Mouse (Mus musculus) limb, embryonic 15.5 days (tissue): ENCODE data around the gene Myo1d. TPM values are rescaled to one million over a fixed set of nuclear protein-coding genes. Genes with fewer than 3 reads are reported as not detected.

Experiments
- ATAC-seq: fragments of 200-750 bp; cut with Nextera tagmentation; 2 replicates; pipeline ENCODE4 v1.8.0; 2017; ENCODE audit warnings: low read depth, moderate TSS enrichment; ENCODE audit not compliant: insufficient number of reproducible peaks, low FRiP score, low TSS enrichment
- H3K27ac ChIP-seq: fragments of 300-500 bp; sonication (generic); 2 replicates; pipeline ENCODE4 v1.5.1; 2015; ENCODE audit warnings: moderate library complexity, mild to moderate bottlenecking, inconsistent platforms
- H3K27me3 ChIP-seq: fragments of 300-500 bp; sonication (generic); 2 replicates; pipeline ENCODE4 v1.6.1; 2015; ENCODE audit warnings: inconsistent platforms
- H3K36me3 ChIP-seq: fragments of 300-500 bp; sonication (generic); 2 replicates; pipeline ENCODE4 v1.6.1; 2015; ENCODE audit warnings: inconsistent platforms
- H3K4me1 ChIP-seq: fragments of 300-500 bp; sonication (generic); 2 replicates; pipeline ENCODE4 v1.6.1; 2015; ENCODE audit warnings: inconsistent platforms
- H3K4me2 ChIP-seq: fragments of 300-500 bp; sonication (generic); 2 replicates; pipeline ENCODE4 v1.6.1; 2015; ENCODE audit warnings: mild to moderate bottlenecking, inconsistent platforms
- H3K4me3 ChIP-seq: fragments of 300-500 bp; sonication (generic); 2 replicates; pipeline ENCODE4 v1.5.1; 2015; ENCODE audit warnings: mild to moderate bottlenecking, inconsistent platforms
- H3K9ac ChIP-seq: fragments of 300-500 bp; sonication (generic); 2 replicates; pipeline ENCODE4 v1.6.1; 2015; ENCODE audit warnings: inconsistent platforms
- H3K9me3 ChIP-seq: fragments of 300-500 bp; sonication (generic); 2 replicates; pipeline ENCODE4 v1.6.1; 2016; ENCODE audit warnings: inconsistent platforms
- WGBS: fragments of 180-500 bp; shearing (Covaris S2); methylation state at CpG from one replicate; pipeline ENCODE4 v1.1.7; 2015; 5-methylcytosine and 5-hydroxymethylcytosine counted together
- polyA plus RNA-seq: library from polyadenylated mRNA; unstranded; fragments of >200 nt; fragmentation: Nextera tagmentation; extraction: Ambion mirVana; gene quantifications from 2 replicates; pipeline ENCODE4 v1.2.1, GENCODE M21; 2015

Gene Myo1d
- polyA plus RNA-seq, 1 experiment from 2014 or later: 10.3 TPM

GRCm38 (mm10) chr11:80778157-80778556 is 1.7 kb downstream of the Myo1d start:
- Histone ChIP-seq H3K9ac (no peak overlapping the region), H3K4me2 (no peak overlapping the region), H3K9me3 (no peaks in the 10 kb centered on the region), H3K27me3 (no peaks in the 10 kb centered on the region), H3K36me3 (no peaks in the 10 kb centered on the region), H3K4me3 (no peak overlapping the region), H3K27ac (no peak overlapping the region), H3K4me1 (peaks cover 13% of the 10 kb centered on the region)
- WGBS: 62% methylated on average over 6 of the region's 6 CpGs
- no peak for ATAC-seq

- peaks cover 13% of the 10 kb centered on the region for H3K4me1 ChIP-seq
- no peak overlapping the region for H3K9ac ChIP-seq
- no peak for ATAC-seq
Measured at GRCm38 (mm10) chr11:80777708-80778107, 2.1 kb downstream of the Myo1d start.

DNA sequence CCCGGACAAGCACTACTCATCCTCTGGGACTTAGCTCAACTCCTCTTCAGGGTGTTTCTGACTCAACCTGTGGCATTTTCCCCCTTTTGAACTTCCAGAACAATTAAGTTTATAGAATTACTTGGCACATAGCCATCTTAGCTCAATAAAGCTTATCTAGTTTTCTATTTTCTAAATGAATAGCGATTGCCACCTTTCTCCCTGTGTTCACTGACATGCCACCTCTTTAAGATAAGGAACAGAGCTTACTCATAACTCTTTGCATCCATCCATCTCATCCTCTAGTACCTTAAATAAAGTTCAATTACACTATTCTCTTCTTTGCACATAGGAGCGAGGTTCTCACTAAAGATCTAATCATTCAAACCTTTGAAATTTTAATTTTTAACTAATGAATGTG is 4.3 kb downstream of the Myo1d start:
- Histone ChIP-seq H3K4me3 (no peak overlapping the region), H3K27ac (no peak overlapping the region), H3K9me3 (no peaks in the 10 kb centered on the region), H3K4me2 (no peak overlapping the region), H3K4me1 (peaks cover 13% of the 10 kb centered on the region), H3K9ac (no peak overlapping the region), H3K36me3 (no peaks in the 10 kb centered on the region), H3K27me3 (no peaks in the 10 kb centered on the region)
- no peak for ATAC-seq
- 72% methylated on average over 3 of the region's 3 CpGs for WGBS

More at GRCm38 (mm10) chr11:80777708-80778107, 2.1 kb downstream of the Myo1d start:
- H3K27ac ChIP-seq: no peak overlapping the region
- no peak overlapping the region for H3K4me3 ChIP-seq
- no peaks in the 10 kb centered on the region for H3K27me3 ChIP-seq
- 76% methylated on average over 2 of the region's 2 CpGs for WGBS
- H3K36me3 ChIP-seq: no peaks in the 10 kb centered on the region
- no peaks in the 10 kb centered on the region for H3K9me3 ChIP-seq
- H3K4me2 ChIP-seq: no peak overlapping the region

DNA sequence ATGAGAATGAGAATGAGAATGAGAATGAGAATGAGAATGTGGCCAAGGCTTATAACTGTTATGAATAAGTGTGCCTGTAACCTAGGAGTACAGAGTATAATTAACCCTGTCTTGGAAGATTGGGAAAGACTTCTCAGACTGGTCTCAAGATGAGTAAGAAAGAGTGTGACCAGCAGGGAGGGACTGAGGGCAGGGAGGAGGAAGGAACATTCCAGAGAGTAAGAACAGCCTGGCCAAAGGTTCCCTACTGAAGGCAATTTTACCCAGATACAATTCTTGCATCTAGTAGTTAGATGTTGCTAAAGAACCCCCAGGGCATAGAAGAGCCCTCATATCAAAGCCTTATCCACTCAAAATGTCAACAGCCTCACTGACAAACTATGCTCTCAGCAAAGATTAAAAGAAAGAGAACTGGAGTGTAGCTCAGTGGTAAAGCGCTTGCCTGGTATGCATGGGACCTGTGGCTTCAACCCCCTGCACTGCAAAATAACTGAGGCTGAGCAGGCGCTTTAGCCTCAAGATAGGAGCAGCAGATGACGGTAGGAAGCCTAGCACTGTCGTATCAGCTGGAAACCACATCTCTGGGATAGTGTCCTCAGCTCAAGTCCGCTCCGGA is 7.1 kb downstream of the Myo1d start:
- WGBS: 75% methylated on average over 6 of the region's 6 CpGs

DNA sequence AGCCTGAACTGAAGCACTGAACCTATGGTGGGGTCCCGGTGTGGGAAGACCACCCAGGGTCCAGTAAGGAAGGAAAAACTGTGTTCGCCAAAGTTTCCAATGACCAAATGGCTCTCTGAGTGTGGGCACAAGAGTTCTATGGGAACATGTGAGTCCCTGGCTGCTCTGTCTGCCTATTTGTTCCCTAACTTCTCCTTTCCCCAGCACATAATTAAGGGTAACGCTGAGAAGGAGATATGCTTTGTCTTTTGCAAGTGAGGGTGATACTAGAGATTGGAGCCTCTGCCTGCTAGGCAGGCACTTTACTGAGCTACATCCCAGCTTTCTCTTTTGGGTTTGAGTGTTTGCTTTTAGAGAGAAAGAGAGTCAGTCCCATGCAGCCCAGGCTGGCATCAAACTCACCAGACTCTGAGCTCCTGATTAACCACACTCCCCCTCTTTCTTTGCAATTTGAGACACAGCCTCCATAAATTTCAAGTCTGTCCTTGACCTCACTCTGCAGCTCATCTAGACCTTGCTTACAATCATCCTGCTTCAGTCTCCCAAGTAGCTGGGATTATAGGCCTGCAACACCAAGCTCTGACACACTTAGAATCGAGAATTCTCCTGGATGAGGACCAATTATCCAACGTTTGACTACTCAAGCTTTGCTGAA is 8.1 kb downstream of the Myo1d start:
- no peak overlapping the region for H3K27ac ChIP-seq
- H3K9ac ChIP-seq: no peak overlapping the region
- H3K9me3 ChIP-seq: no peaks in the 10 kb centered on the region
- ATAC-seq: no peak
- H3K36me3 ChIP-seq: no peaks in the 10 kb centered on the region
- H3K4me2 ChIP-seq: no peak overlapping the region
- 68% methylated on average over 5 of the region's 5 CpGs for WGBS
- no peak overlapping the region for H3K4me3 ChIP-seq
- no peaks in the 10 kb centered on the region for H3K27me3 ChIP-seq
- H3K4me1 ChIP-seq: no peaks in the 10 kb centered on the region

More for the DNA sequence above, 7.1 kb downstream of the Myo1d start:
- no peaks in the 10 kb centered on the region for H3K4me1 ChIP-seq
- no peaks in the 10 kb centered on the region for H3K9me3 ChIP-seq
- H3K27ac ChIP-seq: no peak overlapping the region
- no peak overlapping the region for H3K9ac ChIP-seq
- H3K27me3 ChIP-seq: no peaks in the 10 kb centered on the region
- no peak overlapping the region for H3K4me2 ChIP-seq
- H3K4me3 ChIP-seq: no peak overlapping the region
- ATAC-seq: no peak
- no peaks in the 10 kb centered on the region for H3K36me3 ChIP-seq

DNA sequence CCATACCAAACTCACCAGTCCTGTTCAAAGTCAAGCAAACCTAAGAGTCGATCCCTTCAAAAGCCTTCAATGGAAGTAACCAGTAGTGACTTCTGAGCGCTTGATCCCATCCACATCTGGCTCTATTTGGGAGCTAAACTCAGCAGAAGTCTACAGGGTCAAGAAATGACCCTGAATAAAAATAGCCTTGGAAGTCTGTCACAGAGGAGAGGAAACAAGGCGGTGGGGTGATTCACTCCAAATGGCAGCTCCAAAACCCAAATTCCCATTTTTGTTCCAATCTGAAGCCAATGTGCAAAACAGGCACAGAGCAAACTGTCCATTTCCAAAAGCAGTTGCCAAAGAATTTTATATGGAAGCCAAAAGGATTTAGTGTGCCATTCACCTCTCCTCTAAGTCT is 8.6 kb downstream of the Myo1d start:
- H3K36me3 ChIP-seq: no peaks in the 10 kb centered on the region
- H3K9me3 ChIP-seq: no peaks in the 10 kb centered on the region
- no peak overlapping the region for H3K9ac ChIP-seq
- H3K4me2 ChIP-seq: no peak overlapping the region
- H3K27ac ChIP-seq: no peak overlapping the region
- no peak for ATAC-seq
- 83% methylated on average over 3 of the region's 3 CpGs for WGBS
- no peaks in the 10 kb centered on the region for H3K27me3 ChIP-seq
- H3K4me3 ChIP-seq: no peak overlapping the region
- H3K4me1 ChIP-seq: no peaks in the 10 kb centered on the region

GRCm38 (mm10) chr11:80767320-80767617 is 12.6 kb downstream of the Myo1d start:
- no peaks in the 10 kb centered on the region for H3K4me1 ChIP-seq
- H3K4me2 ChIP-seq: no peak overlapping the region
- H3K27ac ChIP-seq: no peak overlapping the region
- H3K4me3 ChIP-seq: no peak overlapping the region
- H3K27me3 ChIP-seq: no peaks in the 10 kb centered on the region
- ATAC-seq: no peak
- H3K36me3 ChIP-seq: no peaks in the 10 kb centered on the region
- H3K9me3 ChIP-seq: no peaks in the 10 kb centered on the region
- H3K9ac ChIP-seq: no peak overlapping the region
- 62% methylated on average over 3 of the region's 3 CpGs for WGBS

DNA sequence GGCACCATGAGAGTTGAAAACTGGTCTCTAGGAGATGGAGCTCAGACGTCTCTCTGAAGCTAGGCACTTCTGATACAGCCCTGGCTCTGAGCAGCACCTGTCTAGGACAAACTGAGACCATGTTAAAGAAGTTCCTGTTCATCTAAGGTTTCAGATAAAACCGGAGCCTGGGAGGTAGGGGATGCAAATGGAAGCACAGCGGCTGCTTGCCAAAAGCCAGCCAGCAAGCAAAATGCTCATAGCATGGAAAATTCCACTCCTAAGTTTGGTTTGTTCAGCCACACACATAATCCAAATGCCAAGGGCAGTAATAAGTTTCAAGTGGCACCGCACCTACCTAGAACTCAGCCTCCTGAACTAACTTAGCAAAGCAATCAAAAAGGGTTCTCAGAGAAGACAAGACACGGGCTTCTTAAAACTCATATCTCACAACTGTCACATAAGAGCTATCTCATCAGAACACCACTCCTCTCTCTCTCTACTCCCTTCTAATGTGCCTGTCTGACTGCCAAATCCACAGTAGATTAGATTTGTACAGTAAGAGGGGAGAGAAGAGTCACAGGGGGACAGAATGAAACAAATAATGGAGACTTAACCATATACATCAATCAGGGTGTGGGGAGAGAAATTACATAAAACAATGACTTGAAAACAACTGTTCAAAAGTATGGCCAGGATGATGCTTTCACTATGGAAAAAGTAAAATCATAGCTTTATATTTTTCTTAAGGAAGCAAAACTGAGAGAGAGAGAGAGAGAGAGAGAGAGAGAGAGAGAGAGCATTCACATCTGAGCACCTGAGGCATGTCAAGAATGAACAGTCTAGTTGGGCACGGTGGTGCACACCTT is 13.1 kb downstream of the Myo1d start:
- Histone ChIP-seq H3K4me3 (no peak overlapping the region), H3K36me3 (no peaks in the 10 kb centered on the region), H3K4me1 (no peaks in the 10 kb centered on the region), H3K27me3 (no peaks in the 10 kb centered on the region), H3K9ac (no peak overlapping the region), H3K4me2 (no peak overlapping the region), H3K27ac (no peak overlapping the region), H3K9me3 (no peaks in the 10 kb centered on the region)
- no peak for ATAC-seq
- 69% methylated on average over 6 of the region's 6 CpGs for WGBS

- no peak overlapping the region for H3K9ac ChIP-seq
- no peak for ATAC-seq
- no peak overlapping the region for H3K4me3 ChIP-seq
- H3K9me3 ChIP-seq: no peaks in the 10 kb centered on the region
- H3K36me3 ChIP-seq: no peaks in the 10 kb centered on the region
- H3K4me1 ChIP-seq: no peaks in the 10 kb centered on the region
- 88% methylated on average over 4 of the region's 4 CpGs for WGBS
- H3K4me2 ChIP-seq: no peak overlapping the region
- H3K27ac ChIP-seq: no peak overlapping the region
- H3K27me3 ChIP-seq: no peaks in the 10 kb centered on the region
Measured at GRCm38 (mm10) chr11:80766068-80766467, 13.8 kb downstream of the Myo1d start.

- H3K27ac ChIP-seq: no peak overlapping the region
- H3K4me3 ChIP-seq: no peak overlapping the region
- H3K36me3 ChIP-seq: no peaks in the 10 kb centered on the region
- H3K4me1 ChIP-seq: no peaks in the 10 kb centered on the region
- no peaks in the 10 kb centered on the region for H3K27me3 ChIP-seq
- ATAC-seq: no peak
- no peak overlapping the region for H3K9ac ChIP-seq
- WGBS: 65% methylated on average over 4 of the region's 4 CpGs
- no peaks in the 10 kb centered on the region for H3K9me3 ChIP-seq
- no peak overlapping the region for H3K4me2 ChIP-seq
Measured at GRCm38 (mm10) chr11:80762066-80762465, 17.8 kb downstream of the Myo1d start.

- no peaks in the 10 kb centered on the region for H3K9me3 ChIP-seq
- no peaks in the 10 kb centered on the region for H3K4me1 ChIP-seq
- H3K4me3 ChIP-seq: no peak overlapping the region
- no peak overlapping the region for H3K27ac ChIP-seq
- H3K9ac ChIP-seq: no peak overlapping the region
- H3K27me3 ChIP-seq: no peaks in the 10 kb centered on the region
- no peak for ATAC-seq
- no peaks in the 10 kb centered on the region for H3K36me3 ChIP-seq
- 64% methylated on average over 3 of the region's 3 CpGs for WGBS
- no peak overlapping the region for H3K4me2 ChIP-seq
Measured at GRCm38 (mm10) chr11:80761285-80761974, 18.4 kb downstream of the Myo1d start.

DNA sequence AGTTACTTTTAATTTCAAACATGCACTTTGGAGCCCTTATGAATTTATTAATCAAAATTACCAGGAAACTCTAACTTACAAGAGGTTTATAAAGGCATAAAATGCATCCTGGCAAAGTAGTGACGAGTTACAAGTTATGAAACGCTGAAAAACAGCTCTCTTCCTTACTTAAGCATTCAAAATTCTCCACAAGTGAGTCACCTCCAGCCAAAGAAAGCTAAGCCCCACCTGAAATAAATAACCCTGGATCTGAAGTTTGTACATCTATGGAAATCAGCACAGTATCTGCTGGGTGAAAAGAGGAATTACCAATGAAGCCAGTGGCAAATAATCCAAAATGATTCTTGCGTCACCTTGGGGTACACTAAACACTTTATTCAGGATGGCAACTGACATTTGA is 20.8 kb downstream of the Myo1d start:
- ATAC-seq: no peak
- WGBS: 60% methylated on average over 3 of the region's 3 CpGs
- H3K4me2 ChIP-seq: no peak overlapping the region
- H3K27ac ChIP-seq: no peak overlapping the region
- H3K4me1 ChIP-seq: no peaks in the 10 kb centered on the region
- H3K36me3 ChIP-seq: no peaks in the 10 kb centered on the region
- no peak overlapping the region for H3K4me3 ChIP-seq
- no peaks in the 10 kb centered on the region for H3K27me3 ChIP-seq
- no peaks in the 10 kb centered on the region for H3K9me3 ChIP-seq
- no peak overlapping the region for H3K9ac ChIP-seq
